Mouse (Mus musculus): ENCODE data around the gene Sox5. TPM values are rescaled to one million over a fixed set of nuclear protein-coding genes. Genes with fewer than 3 reads are reported as not detected.

Sox5 gene
- polyA plus RNA-seq, 1 experiment, result 4.6 TPM

- H3K4me3 ChIP-seq (ENCODE audit: insufficient read depth, low read depth, low read length), result no peak overlapping the region
- peaks cover 15% of the 10 kb centered on the region for H3K4me1 ChIP-seq (ENCODE audit: control insufficient read depth, insufficient read depth, insufficient read length, low read length)
Measured at GRCm38 (mm10) chr6:144711841-144712240, 69.9 kb downstream of the Sox5 start.

GRCm38 (mm10) chr6:144710816-144711215 lies 71.0 kb downstream of the Sox5 start:
- peak overlapping the region; percentile 57; the same call in 1 of the 2 replicates for H3K27ac ChIP-seq (replicated peaks; ENCODE audit: low read depth, low read length)
- peaks cover 18% of the 10 kb centered on the region for H3K4me1 ChIP-seq (ENCODE audit: control insufficient read depth, insufficient read depth, insufficient read length, low read length)
- no peak overlapping the region for H3K4me3 ChIP-seq (ENCODE audit: insufficient read depth, low read depth, low read length)

More at GRCm38 (mm10) chr6:144711841-144712240, 69.9 kb downstream of the Sox5 start:
- H3K27ac ChIP-seq (replicated peaks; ENCODE audit: low read depth, low read length), result 0 out of 2 replicates have a peak overlapping the region, but pooled peaks have one; percentile 8

- no peak overlapping the region for H3K4me3 ChIP-seq (ENCODE audit: insufficient read depth, low read depth, low read length)
- H3K4me1 ChIP-seq (ENCODE audit: control insufficient read depth, insufficient read depth, insufficient read length, low read length), result peaks cover 18% of the 10 kb centered on the region
- H3K27ac ChIP-seq (replicated peaks; ENCODE audit: low read depth, low read length), result peak overlapping the region; percentile 69
Measured at GRCm38 (mm10) chr6:144709614-144710180, 72.1 kb downstream of the Sox5 start.

- no peak overlapping the region for H3K4me3 ChIP-seq (ENCODE audit: insufficient read depth, low read depth, low read length)
- peaks cover 18% of the 10 kb centered on the region for H3K4me1 ChIP-seq (ENCODE audit: control insufficient read depth, insufficient read depth, insufficient read length, low read length)
- H3K27ac ChIP-seq (replicated peaks; ENCODE audit: low read depth, low read length), result peak overlapping the region; percentile 68
Measured at GRCm38 (mm10) chr6:144708410-144708809, 73.4 kb downstream of the Sox5 start.

GRCm38 (mm10) chr6:144707976-144708375 lies 73.8 kb downstream of the Sox5 start:
- Histone ChIP-seq H3K27ac (replicated peaks; ENCODE audit: low read depth, low read length) (peak overlapping the region; percentile 89), H3K4me3 (ENCODE audit: insufficient read depth, low read depth, low read length) (no peak overlapping the region), H3K4me1 (ENCODE audit: control insufficient read depth, insufficient read depth, insufficient read length, low read length) (peaks cover 18% of the 10 kb centered on the region)

- Histone ChIP-seq H3K4me1 (ENCODE audit: control insufficient read depth, insufficient read depth, insufficient read length, low read length) (peaks cover 13% of the 10 kb centered on the region), H3K4me3 (ENCODE audit: insufficient read depth, low read depth, low read length) (no peak overlapping the region), H3K27ac (replicated peaks; ENCODE audit: low read depth, low read length) (no peak overlapping the region)
Measured at GRCm38 (mm10) chr6:144704962-144705361, 76.8 kb downstream of the Sox5 start.

GRCm38 (mm10) chr6:144695660-144696059 lies 86.1 kb downstream of the Sox5 start:
- Histone ChIP-seq H3K4me3 (ENCODE audit: insufficient read depth, low read depth, low read length) (no peak overlapping the region), H3K27ac (replicated peaks; ENCODE audit: low read depth, low read length) (no peak overlapping the region)

GRCm38 (mm10) chr6:144693211-144693899 lies 88.4 kb downstream of the Sox5 start:
- H3K4me3 ChIP-seq (ENCODE audit: insufficient read depth, low read depth, low read length), result no peak overlapping the region
- H3K4me1 ChIP-seq (ENCODE audit: control insufficient read depth, insufficient read depth, insufficient read length, low read length), result peaks cover 15% of the 10 kb centered on the region
- peak overlapping the region; percentile 74; the same call in 1 of the 2 replicates for H3K27ac ChIP-seq (replicated peaks; ENCODE audit: low read depth, low read length)

More at GRCm38 (mm10) chr6:144695660-144696059, 86.1 kb downstream of the Sox5 start:
- peaks cover 15% of the 10 kb centered on the region for H3K4me1 ChIP-seq (ENCODE audit: control insufficient read depth, insufficient read depth, insufficient read length, low read length)

GRCm38 (mm10) chr6:144691298-144692041 lies 90.3 kb downstream of the Sox5 start:
- Histone ChIP-seq H3K4me3 (ENCODE audit: insufficient read depth, low read depth, low read length) (no peak overlapping the region), H3K4me1 (ENCODE audit: control insufficient read depth, insufficient read depth, insufficient read length, low read length) (peaks cover 14% of the 10 kb centered on the region), H3K27ac (replicated peaks; ENCODE audit: low read depth, low read length) (peak overlapping the region; percentile 61)

- Histone ChIP-seq H3K4me1 (ENCODE audit: control insufficient read depth, insufficient read depth, insufficient read length, low read length) (peaks cover 11% of the 10 kb centered on the region), H3K27ac (replicated peaks; ENCODE audit: low read depth, low read length) (no peak overlapping the region)
Measured at GRCm38 (mm10) chr6:144689076-144689475, 92.7 kb downstream of the Sox5 start.

GRCm38 (mm10) chr6:144687681-144688080 lies 94.1 kb downstream of the Sox5 start:
- Histone ChIP-seq H3K4me3 (ENCODE audit: insufficient read depth, low read depth, low read length) (no peak overlapping the region), H3K4me1 (ENCODE audit: control insufficient read depth, insufficient read depth, insufficient read length, low read length) (peaks cover 5% of the 10 kb centered on the region; the same call in 1 of the 2 replicates), H3K27ac (replicated peaks; ENCODE audit: low read depth, low read length) (no peak overlapping the region)

More at GRCm38 (mm10) chr6:144689076-144689475, 92.7 kb downstream of the Sox5 start:
- H3K4me3 ChIP-seq (ENCODE audit: insufficient read depth, low read depth, low read length), result no peak overlapping the region

GRCm38 (mm10) chr6:144681045-144681789 lies 100.6 kb downstream of the Sox5 start:
- Histone ChIP-seq H3K27ac (replicated peaks; ENCODE audit: low read depth, low read length) (no peak overlapping the region), H3K4me1 (ENCODE audit: control insufficient read depth, insufficient read depth, insufficient read length, low read length) (no peaks in the 10 kb centered on the region), H3K4me3 (ENCODE audit: insufficient read depth, low read depth, low read length) (no peak overlapping the region)

- H3K27ac ChIP-seq (replicated peaks; ENCODE audit: low read depth, low read length), result no peak overlapping the region
- no peaks in the 10 kb centered on the region for H3K4me1 ChIP-seq (ENCODE audit: control insufficient read depth, insufficient read depth, insufficient read length, low read length)
- H3K4me3 ChIP-seq (ENCODE audit: insufficient read depth, low read depth, low read length), result no peak overlapping the region
Measured at GRCm38 (mm10) chr6:144677491-144678133, 104.2 kb downstream of the Sox5 start.

GRCm38 (mm10) chr6:144675111-144675510 lies 106.7 kb downstream of the Sox5 start:
- Histone ChIP-seq H3K4me3 (ENCODE audit: insufficient read depth, low read depth, low read length) (no peak overlapping the region), H3K27ac (replicated peaks; ENCODE audit: low read depth, low read length) (no peak overlapping the region), H3K4me1 (ENCODE audit: control insufficient read depth, insufficient read depth, insufficient read length, low read length) (no peaks in the 10 kb centered on the region)
